Mouse (Mus musculus): ENCODE measurements at regions not wholly inside any gene's neighbourhood (a gene's known extent, or its start where the extent isn't known, plus 50 kb on each side); places are given as distances from the start of the nearest gene placed in this dataset.

GRCm38 (mm10) chr13:118849541-118849940 lies 179.9 kb downstream of the Fgf10 start:
- no peak for ATAC-seq (ENCODE audit: low FRiP score)
- Histone ChIP-seq H3K4me2 (no peak overlapping the region), H3K9ac (no peak overlapping the region), H3K27ac (no peak overlapping the region), H3K4me1 (no peaks in the 10 kb centered on the region), H3K9me3 (no peaks in the 10 kb centered on the region), H3K36me3 (replicated peaks) (no peaks in the 10 kb centered on the region), H3K27me3 (no peaks in the 10 kb centered on the region), H3K4me3 (replicated peaks) (no peak overlapping the region)
- WGBS, result 90% methylated on average over 5 of the region's 5 CpGs

- Histone ChIP-seq H3K4me1 (no peaks in the 10 kb centered on the region), H3K36me3 (replicated peaks) (no peaks in the 10 kb centered on the region), H3K27me3 (no peaks in the 10 kb centered on the region), H3K27ac (no peak overlapping the region), H3K9ac (no peak overlapping the region), H3K4me2 (no peak overlapping the region), H3K4me3 (replicated peaks) (no peak overlapping the region), H3K9me3 (no peaks in the 10 kb centered on the region)
- ATAC-seq (ENCODE audit: low FRiP score), result no peak
- WGBS, result 81% methylated on average over 8 of the region's 8 CpGs
These were observed 181.1 kb downstream of the Fgf10 start for GRCm38 (mm10) chr13:118850708-118851107.

- H3K4me2 ChIP-seq, result no peak overlapping the region
- WGBS, result 63% methylated on average over 9 of the region's 9 CpGs
These were observed 216.8 kb downstream of the Fgf10 start for GRCm38 (mm10) chr13:118886339-118886810.

GRCm38 (mm10) chr13:118895079-118895478 lies 225.5 kb downstream of the Fgf10 start:
- no peak overlapping the region for H3K4me2 ChIP-seq
- WGBS, result 90% methylated on average over 4 of the region's 4 CpGs
- H3K4me1 ChIP-seq, result no peaks in the 10 kb centered on the region
- no peaks in the 10 kb centered on the region for H3K27me3 ChIP-seq
- H3K9ac ChIP-seq, result no peak overlapping the region
- no peak overlapping the region for H3K4me3 ChIP-seq (replicated peaks)
- H3K27ac ChIP-seq, result no peak overlapping the region
- ATAC-seq (ENCODE audit: low FRiP score), result no peak
- no peaks in the 10 kb centered on the region for H3K36me3 ChIP-seq (replicated peaks)
- no peaks in the 10 kb centered on the region for H3K9me3 ChIP-seq

More at GRCm38 (mm10) chr13:118886339-118886810, 216.8 kb downstream of the Fgf10 start:
- no peaks in the 10 kb centered on the region for H3K27me3 ChIP-seq
- ATAC-seq (ENCODE audit: low FRiP score), result no peak
- no peaks in the 10 kb centered on the region for H3K9me3 ChIP-seq
- H3K36me3 ChIP-seq (replicated peaks), result no peaks in the 10 kb centered on the region
- no peak overlapping the region for H3K27ac ChIP-seq
- no peak overlapping the region for H3K4me3 ChIP-seq (replicated peaks)
- no peaks in the 10 kb centered on the region for H3K4me1 ChIP-seq
- H3K9ac ChIP-seq, result no peak overlapping the region

- Histone ChIP-seq H3K36me3 (replicated peaks) (no peaks in the 10 kb centered on the region), H3K9me3 (no peaks in the 10 kb centered on the region), H3K4me2 (no peak overlapping the region), H3K4me1 (no peaks in the 10 kb centered on the region), H3K9ac (no peak overlapping the region), H3K27me3 (no peaks in the 10 kb centered on the region), H3K27ac (no peak overlapping the region), H3K4me3 (replicated peaks) (no peak overlapping the region)
- 93% methylated on average over 2 of the region's 2 CpGs for WGBS
- no peak for ATAC-seq (ENCODE audit: low FRiP score)
These were observed 232.4 kb downstream of the Fgf10 start for GRCm38 (mm10) chr13:118901950-118902349.

GRCm38 (mm10) chr13:118910351-118910750 lies 240.8 kb downstream of the Fgf10 start:
- no peaks in the 10 kb centered on the region for H3K4me1 ChIP-seq
- no peaks in the 10 kb centered on the region for H3K9me3 ChIP-seq
- H3K27me3 ChIP-seq, result no peaks in the 10 kb centered on the region
- H3K36me3 ChIP-seq (replicated peaks), result no peaks in the 10 kb centered on the region
- H3K4me2 ChIP-seq, result no peak overlapping the region
- H3K4me3 ChIP-seq (replicated peaks), result no peak overlapping the region
- ATAC-seq (ENCODE audit: low FRiP score), result no peak
- no peak overlapping the region for H3K9ac ChIP-seq
- 91% methylated on average over 2 of the region's 2 CpGs for WGBS
- H3K27ac ChIP-seq, result no peak overlapping the region

- Histone ChIP-seq H3K4me1 (no peaks in the 10 kb centered on the region), H3K4me3 (replicated peaks) (no peak overlapping the region), H3K4me2 (no peak overlapping the region), H3K9me3 (no peaks in the 10 kb centered on the region), H3K27me3 (no peaks in the 10 kb centered on the region), H3K36me3 (replicated peaks) (no peaks in the 10 kb centered on the region), H3K9ac (no peak overlapping the region), H3K27ac (no peak overlapping the region)
- ATAC-seq (ENCODE audit: low FRiP score), result no peak
- 90% methylated on average over 3 of the region's 3 CpGs for WGBS
These were observed 271.2 kb downstream of the Fgf10 start for GRCm38 (mm10) chr13:118940786-118941185.

- no peak for ATAC-seq (ENCODE audit: low FRiP score)
- Histone ChIP-seq H3K9ac (no peak overlapping the region), H3K4me3 (replicated peaks) (no peak overlapping the region), H3K4me2 (no peak overlapping the region), H3K27ac (no peak overlapping the region), H3K36me3 (replicated peaks) (no peaks in the 10 kb centered on the region), H3K27me3 (no peaks in the 10 kb centered on the region), H3K9me3 (no peaks in the 10 kb centered on the region), H3K4me1 (no peaks in the 10 kb centered on the region)
- WGBS, result 79% methylated on average over 3 of the region's 3 CpGs
These were observed 296.6 kb downstream of the Fgf10 start for GRCm38 (mm10) chr13:118966120-118966676.

- 88% methylated on average over 4 of the region's 4 CpGs for WGBS
- ATAC-seq (ENCODE audit: low FRiP score), result no peak
These were observed 298.1 kb downstream of the Fgf10 start for GRCm38 (mm10) chr13:118967707-118968106.

GRCm38 (mm10) chr13:118975008-118975407 lies 305.4 kb downstream of the Fgf10 start:
- Histone ChIP-seq H3K9me3 (no peaks in the 10 kb centered on the region), H3K4me3 (replicated peaks) (no peak overlapping the region), H3K9ac (no peak overlapping the region), H3K36me3 (replicated peaks) (no peaks in the 10 kb centered on the region), H3K27ac (no peak overlapping the region), H3K4me2 (no peak overlapping the region), H3K4me1 (no peaks in the 10 kb centered on the region), H3K27me3 (no peaks in the 10 kb centered on the region)
- no peak for ATAC-seq (ENCODE audit: low FRiP score)

More at GRCm38 (mm10) chr13:118967707-118968106, 298.1 kb downstream of the Fgf10 start:
- no peaks in the 10 kb centered on the region for H3K27me3 ChIP-seq
- H3K9ac ChIP-seq, result no peak overlapping the region
- H3K9me3 ChIP-seq, result no peaks in the 10 kb centered on the region
- H3K36me3 ChIP-seq (replicated peaks), result no peaks in the 10 kb centered on the region
- no peak overlapping the region for H3K4me3 ChIP-seq (replicated peaks)
- no peak overlapping the region for H3K27ac ChIP-seq
- no peak overlapping the region for H3K4me2 ChIP-seq
- no peaks in the 10 kb centered on the region for H3K4me1 ChIP-seq

- H3K9ac ChIP-seq, result no peak overlapping the region
- ATAC-seq (ENCODE audit: low FRiP score), result no peak
- 79% methylated on average over 1 of the region's 1 CpGs for WGBS
- no peaks in the 10 kb centered on the region for H3K4me1 ChIP-seq
- H3K36me3 ChIP-seq (replicated peaks), result no peaks in the 10 kb centered on the region
- H3K9me3 ChIP-seq, result no peaks in the 10 kb centered on the region
- H3K4me2 ChIP-seq, result no peak overlapping the region
- no peak overlapping the region for H3K4me3 ChIP-seq (replicated peaks)
- H3K27me3 ChIP-seq, result no peaks in the 10 kb centered on the region
- H3K27ac ChIP-seq, result no peak overlapping the region
These were observed 305.9 kb downstream of the Fgf10 start for GRCm38 (mm10) chr13:118975519-118975918.

GRCm38 (mm10) chr13:118979505-118979904 lies 309.9 kb downstream of the Fgf10 start:
- H3K4me3 ChIP-seq (replicated peaks), result no peak overlapping the region
- no peak overlapping the region for H3K9ac ChIP-seq
- no peak overlapping the region for H3K27ac ChIP-seq
- ATAC-seq (ENCODE audit: low FRiP score), result no peak
- WGBS, result 87% methylated on average over 5 of the region's 5 CpGs
- no peaks in the 10 kb centered on the region for H3K36me3 ChIP-seq (replicated peaks)
- H3K27me3 ChIP-seq, result no peaks in the 10 kb centered on the region
- H3K4me1 ChIP-seq, result peaks cover 13% of the 10 kb centered on the region
- no peak overlapping the region for H3K4me2 ChIP-seq
- no peaks in the 10 kb centered on the region for H3K9me3 ChIP-seq

- Histone ChIP-seq H3K4me3 (replicated peaks) (no peak overlapping the region), H3K36me3 (replicated peaks) (no peaks in the 10 kb centered on the region), H3K4me1 (peaks cover 13% of the 10 kb centered on the region), H3K4me2 (no peak overlapping the region), H3K9ac (no peak overlapping the region), H3K27me3 (no peaks in the 10 kb centered on the region), H3K9me3 (no peaks in the 10 kb centered on the region), H3K27ac (0 out of 2 replicates have a peak overlapping the region, but pooled peaks have one; percentile 25)
- peak; percentile 66; the same call in 1 of the 2 replicates for ATAC-seq (ENCODE audit: low FRiP score)
- WGBS, result 47% methylated on average over 10 of the region's 10 CpGs
These were observed 311.7 kb downstream of the Fgf10 start for GRCm38 (mm10) chr13:118981196-118981810.

All from forebrain, embryonic 12.5 days (tissue).